ENCODE assay signal across 10 mouse cellular contexts in the genomic region with DNA sequence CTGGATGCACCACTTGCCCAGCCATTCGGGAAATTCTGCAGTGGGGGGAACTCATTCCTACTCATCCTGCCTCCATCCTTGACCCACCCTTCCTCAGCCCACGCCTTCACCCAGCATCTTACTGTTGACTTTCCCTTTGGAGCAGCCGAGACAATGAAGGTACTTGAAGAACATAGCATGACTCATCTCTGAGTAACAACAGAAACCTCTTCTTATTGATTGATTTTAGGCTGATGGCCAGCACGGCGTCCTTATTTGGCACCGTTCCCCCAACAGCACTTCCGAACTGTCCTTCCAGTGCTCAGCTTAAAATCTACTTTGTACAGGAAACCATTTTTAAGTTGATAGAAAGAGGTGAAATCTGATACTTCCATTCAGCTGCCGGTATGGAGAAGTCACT. TPM values are rescaled to one million over a fixed set of nuclear protein-coding genes. Genes with fewer than 3 reads are reported as not detected.
DNase-seq lines count a peak whose midpoint lies in the region; ATAC-seq and TF ChIP-seq lines count a peak whose summit lies in the region.
"Had no signal": no experiment of that assay in that cellular context is flagged by ENCODE, and none has a peak within 500 bp of the region (broad histone marks: within the 10 kb centered on the region; RNA-seq: fewer than 3 reads in every experiment).

No protein-coding gene starts in this region.

- peaks cover 7% of the 10 kb centered on the region for H3K4me1 ChIP-seq in stomach, embryonic 14.5 days (ENCODE audit: control insufficient read depth, insufficient read depth, low read length)
- H3K4me1 ChIP-seq in stomach, postnatal 0 days (replicated peaks; ENCODE audit: control insufficient read depth, insufficient read depth) = 0 out of 2 replicates have a peak, but pooled peaks cover 2% of the 10 kb centered on the region
- no peaks in the 10 kb centered on the region for H3K4me1 ChIP-seq in liver, embryonic 11.5 days (replicated peaks; ENCODE audit: control insufficient read depth, insufficient read depth, low read length)
- no peaks in the 10 kb centered on the region for H3K4me1 ChIP-seq in midbrain, embryonic 11.5 days (ENCODE audit: control insufficient read depth, insufficient read depth, low read length)

- no peaks in the 10 kb centered on the region for H3K36me3 ChIP-seq in stomach, embryonic 14.5 days (ENCODE audit: control insufficient read depth, insufficient read depth, low read length)
- no peaks in the 10 kb centered on the region for H3K36me3 ChIP-seq in stomach, postnatal 0 days (ENCODE audit: control insufficient read depth, insufficient read depth, low read length)
- H3K36me3 ChIP-seq in liver, embryonic 11.5 days (ENCODE audit: control insufficient read depth, insufficient read depth, low read length) = no peaks in the 10 kb centered on the region
- no peaks in the 10 kb centered on the region for H3K36me3 ChIP-seq in midbrain, embryonic 11.5 days (ENCODE audit: control insufficient read depth, insufficient read depth, low read length)
- H3K36me3 ChIP-seq: limb, embryonic 13.5 days had no signal

- H3K4me2 ChIP-seq in stomach, embryonic 14.5 days (replicated peaks; ENCODE audit: low read depth, low read length) = 0 out of 2 replicates have a peak overlapping the region, but pooled peaks have one; percentile 6
- H3K4me2 ChIP-seq in stomach, postnatal 0 days (replicated peaks; ENCODE audit: low read depth) = no peak overlapping the region
- H3K4me2 ChIP-seq in liver, embryonic 11.5 days = no peak overlapping the region
- no peak overlapping the region for H3K4me2 ChIP-seq in midbrain, embryonic 11.5 days
- H3K4me2 ChIP-seq: limb, embryonic 13.5 days had no signal

- H3K9me3 ChIP-seq in stomach, embryonic 14.5 days (ENCODE audit: control insufficient read depth, low read depth, low read length) = no peaks in the 10 kb centered on the region
- no peaks in the 10 kb centered on the region for H3K9me3 ChIP-seq in stomach, postnatal 0 days (ENCODE audit: control insufficient read depth, low read length)
- H3K9me3 ChIP-seq in liver, embryonic 11.5 days (ENCODE audit: control insufficient read depth, low read length) = no peaks in the 10 kb centered on the region
- H3K9me3 ChIP-seq in midbrain, embryonic 11.5 days (ENCODE audit: control insufficient read depth, low read length) = no peaks in the 10 kb centered on the region
- H3K9me3 ChIP-seq: limb, embryonic 13.5 days had no signal

- TF ChIP-seq CTCF in stomach, postnatal 0 days (IDR thresholded peaks at IDR 0.05; ENCODE audit: low read depth) = no peak

- WGBS in stomach, embryonic 14.5 days = 19% methylated on average over 8 of the region's 8 CpGs
- WGBS in stomach, postnatal 0 days = 13% methylated on average over 8 of the region's 8 CpGs
- WGBS in liver, embryonic 11.5 days = 57% methylated on average over 8 of the region's 8 CpGs
- 80% methylated on average over 8 of the region's 8 CpGs for WGBS in midbrain, embryonic 11.5 days

- TF ChIP-seq EP300 in stomach, postnatal 0 days (optimal IDR thresholded peaks at IDR 0.05) = no peak

- ATAC-seq in stomach, embryonic 14.5 days (ENCODE audit: insufficient number of reproducible peaks, insufficient read depth, low FRiP score, low read depth) = no peak
- ATAC-seq in stomach, postnatal 0 days (ENCODE audit: low FRiP score, low TSS enrichment) = no peak
- ATAC-seq in liver, embryonic 11.5 days (replicated peaks; ENCODE audit: low FRiP score) = no peak
- ATAC-seq in midbrain, embryonic 11.5 days (ENCODE audit: low FRiP score) = no peak

- no peak overlapping the region for H3K9ac ChIP-seq in stomach, embryonic 14.5 days (replicated peaks; ENCODE audit: low read depth, low read length)
- H3K9ac ChIP-seq in stomach, postnatal 0 days (ENCODE audit: low read length) = no peak overlapping the region
- no peak overlapping the region for H3K9ac ChIP-seq in liver, embryonic 11.5 days (ENCODE audit: low read depth, low read length)
- H3K9ac ChIP-seq in midbrain, embryonic 11.5 days (ENCODE audit: low read length) = no peak overlapping the region
- H3K9ac ChIP-seq: limb, embryonic 13.5 days had no signal

- peak overlapping the region; percentile 10; the same call in 1 of the 2 replicates for H3K27ac ChIP-seq in stomach, embryonic 14.5 days (ENCODE audit: low read length)
- no peak overlapping the region for H3K27ac ChIP-seq in stomach, postnatal 0 days (replicated peaks)
- no peak overlapping the region for H3K27ac ChIP-seq in liver, embryonic 11.5 days (ENCODE audit: low read depth, low read length)
- no peak overlapping the region for H3K27ac ChIP-seq in midbrain, embryonic 11.5 days (ENCODE audit: low read depth, low read length)
- H3K27ac ChIP-seq: limb, embryonic 13.5 days had no signal

- H3K4me3 ChIP-seq in stomach, embryonic 14.5 days (ENCODE audit: low read depth, low read length) = no peak overlapping the region
- no peak overlapping the region for H3K4me3 ChIP-seq in stomach, postnatal 0 days (ENCODE audit: low read depth, low read length)
- no peak overlapping the region for H3K4me3 ChIP-seq in liver, embryonic 11.5 days (ENCODE audit: low read depth, low read length)
- H3K4me3 ChIP-seq in midbrain, embryonic 11.5 days (ENCODE audit: low read depth, low read length) = no peak overlapping the region
- H3K4me3 ChIP-seq: limb, embryonic 13.5 days had no signal

- no peak for DNase-seq in stomach, postnatal 0 days (ENCODE audit: low spot score)
- DNase-seq in adrenal gland, postnatal 14 days = peak; percentile 75
- DNase-seq in kidney, adult 18-20 months = peak; percentile 56
- peak; percentile 50 to 55 for DNase-seq in lung, postnatal 4 days
- DNase-seq in liver, embryonic 11.5 days (ENCODE audit: low spot score) = no peak
- no peak for DNase-seq in spleen, adult 12 weeks (ENCODE audit: low spot score)
- DNase-seq in midbrain, embryonic 11.5 days (ENCODE audit: low spot score, missing footprints) = no peak
- DNase-seq: cerebellum, postnatal 14 days had no signal

- no peaks in the 10 kb centered on the region for H3K27me3 ChIP-seq in stomach, embryonic 14.5 days (ENCODE audit: control insufficient read depth, insufficient read depth, low read length)
- H3K27me3 ChIP-seq in stomach, postnatal 0 days (ENCODE audit: control insufficient read depth, insufficient read depth, low read length) = no peaks in the 10 kb centered on the region
- H3K27me3 ChIP-seq in liver, embryonic 11.5 days (replicated peaks; ENCODE audit: control insufficient read depth, insufficient read depth, low read length) = no peaks in the 10 kb centered on the region
- no peaks in the 10 kb centered on the region for H3K27me3 ChIP-seq in midbrain, embryonic 11.5 days (ENCODE audit: control insufficient read depth, insufficient read depth, low read length)

RNA-seq across cellular contexts. Expression of gene Socs5, which starts 4.8 kb away (rescaled TPM):
- polyA plus RNA-seq in stomach, embryonic 14.5 days (2014; fragmentation: Nextera tagmentation; extraction: Ambion mirVana) = 15.2 and 15.9 TPM in 2 replicates
- 4.8 and 4.9 TPM in 2 replicates for polyA plus RNA-seq in stomach, postnatal 0 days (2015; fragmentation: Nextera tagmentation; extraction: Ambion mirVana)
- 58.9 and 60.7 TPM in 2 replicates for total RNA-seq in adrenal gland, postnatal 14 days (2021)
- polyA plus RNA-seq in liver, embryonic 11.5 days (2014; fragmentation: Nextera tagmentation; extraction: Ambion mirVana) = 7.1 and 7.9 TPM in 2 replicates
- polyA plus RNA-seq in midbrain, embryonic 11.5 days (2014; fragmentation: Nextera tagmentation; extraction: Ambion mirVana) = 13.0 and 15.5 TPM in 2 replicates

Comparison
In these comparisons a context has a peak if more than half of its experiments do, and no peak if none do; other contexts are left out.
1. DNase-seq: peak in adrenal gland, postnatal 14 days (single experiment), kidney, adult 18-20 months (single experiment) and lung, postnatal 4 days (2 of 2); none in stomach, postnatal 0 days (single experiment), liver, embryonic 11.5 days (single experiment), spleen, adult 12 weeks (single experiment) and midbrain, embryonic 11.5 days (single experiment).